Mouse (Mus musculus): Measurements from ENCODE around the gene Rsph4a.

GRCm38 (mm10) chr10:33857421-33857820 lies 47.5 kb upstream of the Rsph4a start, which contains the start of gene Sult3a1:
- no peak for TF ChIP-seq POLR2A (IDR thresholded peaks at IDR 0.05; ENCODE audit: low read depth, low read length)
- TF ChIP-seq CTCF (IDR thresholded peaks at IDR 0.05; ENCODE audit: extremely low read depth, insufficient read length, insufficient replicate concordance, low read depth, low read length): no peak

Data from small intestine, adult 2 months (tissue).